Comparison of ENCODE assay signal across 8 mouse cellular contexts in genomic region chr10:60536098-60536811, GRCm38 (mm10).
DNase-seq lines count a peak whose midpoint lies in the region; ATAC-seq and TF ChIP-seq lines count a peak whose summit lies in the region.

No protein-coding gene starts in this region.

- H3K4me2 ChIP-seq in heart, embryonic 14.5 days (ENCODE audit: low read length): peak overlapping the region; percentile 31
- peak overlapping the region; percentile 53 for H3K4me2 ChIP-seq in liver, embryonic 11.5 days

- no peaks in the 10 kb centered on the region for H3K9me3 ChIP-seq in heart, embryonic 14.5 days (ENCODE audit: control insufficient read depth, low read length)
- H3K9me3 ChIP-seq in liver, embryonic 11.5 days (ENCODE audit: control insufficient read depth, low read length): no peaks in the 10 kb centered on the region

- no peak overlapping the region for H3K4me3 ChIP-seq in thymus, adult 2 months (ENCODE audit: control insufficient read depth, insufficient read depth, low read length)
- no peak overlapping the region for H3K4me3 ChIP-seq in heart, embryonic 14.5 days (ENCODE audit: control insufficient read depth in 1 of 2, insufficient read depth in 1 of 2, low read depth in 1 of 2, low read length in 2 of 2)
- H3K4me3 ChIP-seq in liver, embryonic 11.5 days (ENCODE audit: low read depth, low read length): peak overlapping the region; percentile 0; the same call in 1 of the 2 replicates

- no peak for TF ChIP-seq CTCF in thymus, adult 2 months (IDR thresholded peaks at IDR 0.05; ENCODE audit: borderline replicate concordance, control insufficient read depth, extremely low read depth, insufficient read depth, low read length, poor library complexity)

- H3K36me3 ChIP-seq in thymus, adult 2 months (ENCODE audit: control insufficient read depth, insufficient read depth, low read length): no peaks in the 10 kb centered on the region
- no peaks in the 10 kb centered on the region for H3K36me3 ChIP-seq in heart, embryonic 14.5 days (ENCODE audit: control insufficient read depth, insufficient read depth, low read length)
- no peaks in the 10 kb centered on the region for H3K36me3 ChIP-seq in liver, embryonic 11.5 days (ENCODE audit: control insufficient read depth, insufficient read depth, low read length)

- peak; percentile 9 for DNase-seq in thymus, adult 2 months
- DNase-seq in thymus, adult 18-20 months: no peak
- DNase-seq in liver, embryonic 11.5 days (ENCODE audit: low spot score): peak; percentile 57
- peak; percentile 54 for DNase-seq in retina, embryonic 14.5 days (ENCODE audit: low spot score)
- DNase-seq in cerebellum, adult 9-11 months: no peak
- DNase-seq in layer of hippocampus, postnatal 10 days (ENCODE audit: low spot score in 2 of 2): no peak
- no peak for DNase-seq in right cerebral cortex, adult 18-20 months

- no peaks in the 10 kb centered on the region for H3K27me3 ChIP-seq in thymus, adult 2 months (ENCODE audit: control insufficient read depth, insufficient read depth, low read length)
- peaks cover 6% of the 10 kb centered on the region; the same call in 1 of the 2 replicates for H3K27me3 ChIP-seq in heart, embryonic 14.5 days (ENCODE audit: control insufficient read depth, insufficient read depth, low read length)
- no peaks in the 10 kb centered on the region for H3K27me3 ChIP-seq in liver, embryonic 11.5 days (replicated peaks; ENCODE audit: control insufficient read depth, insufficient read depth, low read length)

- H3K9ac ChIP-seq in heart, embryonic 14.5 days (ENCODE audit: low read length): no peak overlapping the region
- H3K9ac ChIP-seq in liver, embryonic 11.5 days (ENCODE audit: low read depth, low read length): peak overlapping the region; percentile 10; the same call in 1 of the 2 replicates

- no peak overlapping the region for H3K27ac ChIP-seq in thymus, adult 2 months (ENCODE audit: control insufficient read depth, insufficient read depth, low read length)
- no peak overlapping the region for H3K27ac ChIP-seq in heart, embryonic 14.5 days (replicated peaks in 1 of 2; ENCODE audit: control insufficient read depth in 1 of 2, insufficient read depth in 1 of 2, low read depth in 2 of 2, low read length in 2 of 2)
- no peak overlapping the region for H3K27ac ChIP-seq in liver, embryonic 11.5 days (ENCODE audit: low read depth, low read length)

- peak; percentile 44 for ATAC-seq in heart, embryonic 14.5 days (ENCODE audit: insufficient number of reproducible peaks, insufficient read depth, low FRiP score, low read depth)
- ATAC-seq in liver, embryonic 11.5 days (replicated peaks; ENCODE audit: low FRiP score): peak; percentile 61

- TF ChIP-seq POLR2A in thymus, adult 2 months (IDR thresholded peaks at IDR 0.05; ENCODE audit: control insufficient read depth, extremely low read depth, insufficient read depth, low read length, poor library complexity): no peak

- H3K4me1 ChIP-seq in thymus, adult 2 months (replicated peaks; ENCODE audit: control insufficient read depth, insufficient read depth, low read length): peaks cover 2% of the 10 kb centered on the region; the same call in 1 of the 2 replicates
- H3K4me1 ChIP-seq in heart, embryonic 14.5 days (ENCODE audit: control insufficient read depth in 2 of 2, insufficient read depth in 2 of 2, low read length in 2 of 2): 0 out of 4 replicates have a peak, but pooled peaks cover 0 to 3% of the 10 kb centered on the region in 2 experiments
- H3K4me1 ChIP-seq in liver, embryonic 11.5 days (replicated peaks; ENCODE audit: control insufficient read depth, insufficient read depth, low read length): peaks cover 4% of the 10 kb centered on the region; the same call in 1 of the 2 replicates

- 35% methylated on average over 14 of the region's 14 CpGs for WGBS in thymus, adult 2 months
- WGBS in heart, embryonic 14.5 days: 8% methylated on average over 13 of the region's 14 CpGs
- 9% methylated on average over 13 of the region's 14 CpGs for WGBS in liver, embryonic 11.5 days

Comparison
In these comparisons a context has a peak if more than half of its experiments do, and no peak if none do; other contexts are left out.
1. DNase-seq: peak in thymus, adult 2 months (single experiment), liver, embryonic 11.5 days (single experiment) and retina, embryonic 14.5 days (single experiment); none in thymus, adult 18-20 months (0 of 2), cerebellum, adult 9-11 months (single experiment), layer of hippocampus, postnatal 10 days (0 of 2) and right cerebral cortex, adult 18-20 months (single experiment).